Mouse (Mus musculus) liver, adult 2 months (tissue): ENCODE results near the gene Krt8. TPM values are rescaled to one million over a fixed set of nuclear protein-coding genes. Genes with fewer than 3 reads are reported as not detected.
A peak's percentile ranks its signal among the peaks of the same experiment; 100 is the strongest.

Experiments
- DNase-seq: peaks from one replicate; pipeline ENCODE4 v3.0.0-alpha.2; 2011; ENCODE audit warnings: low read depth, low spot score; ENCODE audit errors: extremely low read depth
- H3K27ac ChIP-seq: fragments of 200-500 bp; replicated peaks from 2 replicates; pipeline ENCODE4 v1.5.1; 2012; ENCODE audit warnings: low read depth, mild to moderate bottlenecking, control low read depth, inconsistent platforms, low read length; ENCODE audit not compliant: insufficient read depth
- H3K27me3 ChIP-seq: fragments of 200-500 bp; 2 replicates; pipeline ENCODE4 v1.6.1; 2012; ENCODE audit warnings: mild to moderate bottlenecking, moderate library complexity, low read length, inconsistent platforms; ENCODE audit not compliant: control insufficient read depth, insufficient read depth
- H3K36me3 ChIP-seq: fragments of 200-500 bp; 2 replicates; pipeline ENCODE4 v1.6.1; 2012; ENCODE audit warnings: low read length, inconsistent platforms; ENCODE audit not compliant: control insufficient read depth, insufficient read depth
- H3K4me1 ChIP-seq: fragments of 200-500 bp; 2 replicates; pipeline ENCODE4 v1.6.1; 2011; ENCODE audit warnings: low read length; ENCODE audit not compliant: control insufficient read depth, insufficient read depth
- H3K4me3 ChIP-seq: fragments of 200-500 bp; 2 replicates; pipeline ENCODE4 v1.5.1; 2011; ENCODE audit warnings: low read depth, mild to moderate bottlenecking, control low read depth, low read length, moderate library complexity; ENCODE audit not compliant: insufficient read depth
- H3K79me2 ChIP-seq: fragments of 200-500 bp; 2 replicates; pipeline ENCODE4 v1.6.1; 2012; ENCODE audit warnings: inconsistent platforms, mild to moderate bottlenecking, low read length, moderate library complexity; ENCODE audit not compliant: control insufficient read depth, insufficient read depth
- H3K9ac ChIP-seq: fragments of 200-500 bp; 2 replicates; pipeline ENCODE4 v1.6.1; 2012; ENCODE audit warnings: low read depth, mild to moderate bottlenecking, control low read depth, inconsistent platforms, low read length
- CTCF ChIP-seq: fragments of 200-500 bp; IDR thresholded peaks from 2 replicates; pipeline ENCODE4 v1.5.1; 2011; ENCODE audit warnings: low read depth, low read length, control low read depth
- POLR2A ChIP-seq: fragments of 200-500 bp; IDR thresholded peaks from 2 replicates; pipeline ENCODE4 v1.6.1; 2011; ENCODE audit warnings: low read length, control low read depth; ENCODE audit not compliant: insufficient read depth; ENCODE audit errors: extremely low read depth
- WGBS: fragments of 180-500 bp; shearing (Covaris S2); methylation state at CpG from one replicate; pipeline ENCODE4 v1.1.7; 2018; 5-methylcytosine and 5-hydroxymethylcytosine counted together
- polyA plus RNA-seq: library from polyadenylated mRNA; depleted of rRNA; stranded (reverse); fragments of >200 nt; gene quantifications from 2 replicates; pipeline ENCODE4 v1.2.3, GENCODE M21; 2012; rRNA removed
- total RNA-seq: library from RNA; depleted of rRNA; stranded (reverse); fragments of >200 nt; gene quantifications from 2 replicates; pipeline ENCODE4 v1.2.3, GENCODE M21; 2014; rRNA removed

Krt8 gene
- total RNA-seq: 240 and 251 TPM in 2 replicates
- polyA plus RNA-seq: 155 and 168 TPM in 2 replicates

- Histone ChIP-seq H3K4me1 (peaks cover 4% of the 10 kb centered on the region; the same call in 1 of the 2 replicates), H3K4me3 (peak within 1 kb of the TSS; percentile 78), H3K27ac (peak within 1 kb of the TSS; percentile 72), H3K36me3 (peaks cover 8% of the 10 kb centered on the region), H3K9ac (peak within 1 kb of the TSS; percentile 60), H3K27me3 (no peaks in the 10 kb centered on the region), H3K79me2 (no peaks in the 10 kb centered on the region)
- TF ChIP-seq POLR2A (peak; percentile 85; the same call in 1 of the 2 replicates), CTCF (peak; percentile 74)
- DNase-seq: peak; percentile 87
- 8% methylated on average over 11 of the region's 11 CpGs for WGBS
These were observed at the start of gene Krt8 for GRCm38 (mm10) chr15:102004189-102004588. TSS of gene Krt8 (minus strand) at chr15:102004482.

GRCm38 (mm10) chr15:102051920-102052683, 47.8 kb upstream of the Krt8 start:
- H3K36me3 ChIP-seq: no peaks in the 10 kb centered on the region
- H3K4me3 ChIP-seq: peak overlapping the region; percentile 68
- H3K4me1 ChIP-seq: peaks cover 2% of the 10 kb centered on the region; the same call in 1 of the 2 replicates
- H3K9ac ChIP-seq: peak overlapping the region; percentile 75
- H3K27ac ChIP-seq: no peak overlapping the region
- peak; percentile 53 for DNase-seq
- no peaks in the 10 kb centered on the region for H3K27me3 ChIP-seq
- H3K79me2 ChIP-seq: no peaks in the 10 kb centered on the region
- 2% methylated on average over 31 of the region's 33 CpGs for WGBS
- TF ChIP-seq CTCF: peak; percentile 39
- TF ChIP-seq POLR2A: no peak

- H3K27ac ChIP-seq: no peak overlapping the region
- no peaks in the 10 kb centered on the region for H3K79me2 ChIP-seq
- no peaks in the 10 kb centered on the region for H3K36me3 ChIP-seq
- H3K27me3 ChIP-seq: no peaks in the 10 kb centered on the region
- no peak overlapping the region for H3K9ac ChIP-seq
- TF ChIP-seq POLR2A (no peak), CTCF (no peak)
- H3K4me3 ChIP-seq: no peak overlapping the region
- DNase-seq: no peak
- H3K4me1 ChIP-seq: peaks cover 2% of the 10 kb centered on the region; the same call in 1 of the 2 replicates
These were observed 45.6 kb upstream of the Krt8 start for GRCm38 (mm10) chr15:102049871-102050270.

- peaks cover 2% of the 10 kb centered on the region; the same call in 1 of the 2 replicates for H3K4me1 ChIP-seq
- TF ChIP-seq CTCF (no peak), POLR2A (no peak)
- DNase-seq: no peak
- 68% methylated on average over 6 of the region's 6 CpGs for WGBS
- H3K27me3 ChIP-seq: no peaks in the 10 kb centered on the region
- H3K79me2 ChIP-seq: no peaks in the 10 kb centered on the region
- no peaks in the 10 kb centered on the region for H3K36me3 ChIP-seq
- no peak overlapping the region for H3K27ac ChIP-seq
- H3K4me3 ChIP-seq: no peak overlapping the region
- H3K9ac ChIP-seq: no peak overlapping the region
These were observed 43.7 kb upstream of the Krt8 start for GRCm38 (mm10) chr15:102048006-102048405.

DNA sequence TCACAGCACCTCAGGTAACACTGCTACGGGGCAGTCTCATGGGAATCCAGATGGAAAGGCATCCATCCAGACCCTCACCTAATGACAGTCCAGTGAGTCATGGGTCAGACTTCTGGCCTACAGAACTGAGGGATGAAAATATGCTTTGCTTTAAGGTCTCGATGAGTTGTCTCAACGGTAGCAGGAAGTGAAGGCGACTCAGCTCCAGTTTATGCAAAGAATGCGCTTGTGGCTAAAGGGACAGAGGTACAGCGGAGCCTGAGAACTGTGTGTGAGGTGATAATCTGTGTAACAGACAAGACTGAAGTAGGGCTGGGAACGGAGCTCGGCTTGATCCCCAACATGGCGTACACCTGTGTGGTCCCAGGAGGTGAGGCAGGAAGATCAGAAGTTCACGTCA, 41.4 kb upstream of the Krt8 start:
- Histone ChIP-seq H3K4me1 (no peaks in the 10 kb centered on the region), H3K79me2 (no peaks in the 10 kb centered on the region), H3K36me3 (no peaks in the 10 kb centered on the region), H3K9ac (no peak overlapping the region), H3K27ac (no peak overlapping the region), H3K27me3 (no peaks in the 10 kb centered on the region), H3K4me3 (no peak overlapping the region)
- WGBS: 89% methylated on average over 10 of the region's 10 CpGs
- DNase-seq: no peak
- TF ChIP-seq POLR2A: no peak
- TF ChIP-seq CTCF: no peak

DNA sequence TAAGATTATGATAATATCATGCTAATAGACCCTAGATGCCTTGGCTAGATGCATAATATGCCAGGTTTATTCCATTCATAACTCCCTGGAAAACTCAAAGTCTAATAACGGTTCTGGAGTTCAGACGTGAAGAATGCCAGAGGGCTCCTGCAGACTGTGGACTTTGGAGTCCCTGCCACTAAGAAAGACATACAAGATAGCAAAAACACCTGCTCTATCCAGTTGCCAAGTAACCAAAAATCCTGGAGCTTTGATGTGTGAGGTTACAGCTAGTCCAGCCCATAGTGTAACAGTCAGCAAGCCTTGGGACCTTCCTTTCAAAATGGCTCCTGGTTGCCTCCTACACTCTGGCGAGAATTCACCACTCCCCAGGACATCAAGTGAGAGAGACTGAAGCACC, 40.5 kb upstream of the Krt8 start:
- Histone ChIP-seq H3K4me1 (no peaks in the 10 kb centered on the region), H3K36me3 (no peaks in the 10 kb centered on the region), H3K27me3 (no peaks in the 10 kb centered on the region), H3K9ac (no peak overlapping the region), H3K79me2 (no peaks in the 10 kb centered on the region), H3K4me3 (no peak overlapping the region), H3K27ac (no peak overlapping the region)
- 83% methylated on average over 3 of the region's 3 CpGs for WGBS
- no peak for TF ChIP-seq POLR2A
- TF ChIP-seq CTCF: no peak
- no peak for DNase-seq
